Mouse (Mus musculus): Measurements from ENCODE around the gene Dnase1l1. TPM values are rescaled to one million over a fixed set of nuclear protein-coding genes. Genes with fewer than 3 reads are reported as not detected.

Gene Dnase1l1
- polyA plus RNA-seq, 1 experiment from 2014 or later, result 11.5 TPM

DNA sequence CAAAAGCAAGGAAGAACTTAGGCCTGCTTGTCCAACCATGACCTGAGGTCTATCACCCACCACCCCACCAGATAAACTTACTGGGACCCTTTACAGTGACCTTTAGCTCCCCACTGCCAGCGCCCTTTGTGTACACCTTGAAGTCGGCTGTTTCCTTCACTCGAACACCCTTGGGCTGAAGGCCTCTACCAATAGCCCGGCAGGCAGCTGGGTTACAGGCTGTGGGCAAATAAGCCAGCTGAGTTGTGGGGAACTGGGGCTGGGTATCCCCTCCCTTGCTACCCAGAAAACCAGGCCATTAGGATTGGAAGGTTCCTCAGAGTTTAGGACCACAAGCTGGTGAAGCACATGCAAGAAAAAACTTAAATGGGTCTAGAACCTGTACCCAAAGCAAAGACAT is 41.8 kb downstream of the Dnase1l1 start:
- peaks cover 25% of the 10 kb centered on the region for H3K36me3 ChIP-seq (ENCODE audit: control insufficient read depth, insufficient read depth, low read length)
- no peaks in the 10 kb centered on the region for H3K4me1 ChIP-seq (ENCODE audit: control insufficient read depth, insufficient read depth, low read length)
- no peaks in the 10 kb centered on the region for H3K9me3 ChIP-seq (replicated peaks; ENCODE audit: control insufficient read depth, low read length)
- H3K4me3 ChIP-seq (ENCODE audit: low read depth, low read length), result no peak overlapping the region
- H3K9ac ChIP-seq (ENCODE audit: low read depth, low read length), result no peak overlapping the region
- no peak overlapping the region for H3K4me2 ChIP-seq
- H3K27me3 ChIP-seq (ENCODE audit: control insufficient read depth, insufficient read depth, low read length), result no peaks in the 10 kb centered on the region
- H3K27ac ChIP-seq (ENCODE audit: low read depth, low read length), result no peak overlapping the region
- no peak for ATAC-seq (replicated peaks; ENCODE audit: insufficient number of reproducible peaks, low FRiP score, low TSS enrichment)
- WGBS (ENCODE audit: insufficient replicate concordance), result 88% methylated on average over 4 of the region's 4 CpGs

GRCm38 (mm10) chrX:74233196-74233595 is 48.9 kb downstream of the Dnase1l1 start:
- Histone ChIP-seq H3K27ac (ENCODE audit: low read depth, low read length) (no peak overlapping the region), H3K4me1 (ENCODE audit: control insufficient read depth, insufficient read depth, low read length) (no peaks in the 10 kb centered on the region), H3K36me3 (ENCODE audit: control insufficient read depth, insufficient read depth, low read length) (peaks cover 34% of the 10 kb centered on the region), H3K9me3 (replicated peaks; ENCODE audit: control insufficient read depth, low read length) (no peaks in the 10 kb centered on the region), H3K4me3 (ENCODE audit: low read depth, low read length) (no peak overlapping the region), H3K9ac (ENCODE audit: low read depth, low read length) (no peak overlapping the region), H3K27me3 (ENCODE audit: control insufficient read depth, insufficient read depth, low read length) (no peaks in the 10 kb centered on the region), H3K4me2 (no peak overlapping the region)
- 86% methylated on average over 5 of the region's 5 CpGs for WGBS (ENCODE audit: insufficient replicate concordance)
- ATAC-seq (replicated peaks; ENCODE audit: insufficient number of reproducible peaks, low FRiP score, low TSS enrichment), result no peak

DNA sequence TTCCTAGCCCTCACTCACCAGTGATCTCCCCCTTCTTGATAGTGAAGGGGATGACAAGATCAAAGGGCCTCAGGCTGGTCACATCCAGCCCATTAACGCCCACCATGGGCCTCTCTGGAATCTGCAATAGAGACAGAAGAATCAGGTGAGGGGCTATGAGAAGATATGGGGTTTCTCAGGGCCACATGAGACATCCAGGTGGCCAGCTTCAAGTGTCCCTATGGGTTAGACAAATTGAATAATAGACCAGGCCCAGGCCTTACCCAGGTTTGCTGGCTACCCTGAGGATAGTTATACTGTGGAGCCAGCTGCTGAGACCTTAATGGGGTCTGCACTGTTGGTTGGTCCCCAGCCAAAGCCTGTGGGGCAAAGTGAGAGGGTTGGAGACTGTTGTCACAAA is 52.1 kb downstream of the Dnase1l1 start:
- H3K4me1 ChIP-seq (ENCODE audit: control insufficient read depth, insufficient read depth, low read length), result no peaks in the 10 kb centered on the region
- H3K4me3 ChIP-seq (ENCODE audit: low read depth, low read length), result no peak overlapping the region
- no peak overlapping the region for H3K4me2 ChIP-seq
- H3K36me3 ChIP-seq (ENCODE audit: control insufficient read depth, insufficient read depth, low read length), result peaks cover 25% of the 10 kb centered on the region
- ATAC-seq (replicated peaks; ENCODE audit: insufficient number of reproducible peaks, low FRiP score, low TSS enrichment), result no peak
- 44% methylated on average over 1 of the region's 1 CpGs for WGBS (ENCODE audit: insufficient replicate concordance)
- H3K27me3 ChIP-seq (ENCODE audit: control insufficient read depth, insufficient read depth, low read length), result no peaks in the 10 kb centered on the region
- H3K9me3 ChIP-seq (replicated peaks; ENCODE audit: control insufficient read depth, low read length), result no peaks in the 10 kb centered on the region
- H3K9ac ChIP-seq (ENCODE audit: low read depth, low read length), result no peak overlapping the region
- H3K27ac ChIP-seq (ENCODE audit: low read depth, low read length), result no peak overlapping the region

Small RNA genes lying within 50 kb of the gene (microRNA-seq; reads per million reads assigned to microRNA genes)
- gene Mir7091 (ENCODE audit: borderline number of aligned reads) (0.81 reads per million, percentile 9 among the genes with 10 or more reads in this experiment), gene Mir7092 (ENCODE audit: borderline number of aligned reads) (0.34 reads per million)

Other genes with a start within 250 kb of the Dnase1l1 start
- gene Opn1mw, start 154.9 kb downstream of the Dnase1l1 start, polyA plus RNA-seq (2014; fragmentation: Nextera tagmentation; extraction: Ambion mirVana), result not detected in 2 replicates
- gene Mecp2, start 147.0 kb downstream of the Dnase1l1 start, polyA plus RNA-seq (2014; fragmentation: Nextera tagmentation; extraction: Ambion mirVana), result 9.8 and 11.9 TPM in 2 replicates
- gene Tex28, start 114.5 kb downstream of the Dnase1l1 start, polyA plus RNA-seq (2014; fragmentation: Nextera tagmentation; extraction: Ambion mirVana), result not detected in 2 replicates
- gene Tktl1, start 105.1 kb downstream of the Dnase1l1 start, polyA plus RNA-seq (2014; fragmentation: Nextera tagmentation; extraction: Ambion mirVana), result not detected in 2 replicates
- gene Flna, start 32.5 kb downstream of the Dnase1l1 start, polyA plus RNA-seq (2014; fragmentation: Nextera tagmentation; extraction: Ambion mirVana), result 170 and 219 TPM in 2 replicates
- 16.7 and 22.3 TPM in 2 replicates for gene Emd, start 27.6 kb downstream of the Dnase1l1 start, polyA plus RNA-seq (2014; fragmentation: Nextera tagmentation; extraction: Ambion mirVana)
- 532 and 534 TPM in 2 replicates for gene Rpl10, start 11.5 kb downstream of the Dnase1l1 start, polyA plus RNA-seq (2014; fragmentation: Nextera tagmentation; extraction: Ambion mirVana)
- gene Taz, start 425 bp downstream of the Dnase1l1 start, polyA plus RNA-seq (2014; fragmentation: Nextera tagmentation; extraction: Ambion mirVana), result 49.1 and 58.2 TPM in 2 replicates
- gene Atp6ap1, start 14.8 kb upstream of the Dnase1l1 start, polyA plus RNA-seq (2014; fragmentation: Nextera tagmentation; extraction: Ambion mirVana), result 90.6 and 131 TPM in 2 replicates
- gene Gdi1, start 22.7 kb upstream of the Dnase1l1 start, polyA plus RNA-seq (2014; fragmentation: Nextera tagmentation; extraction: Ambion mirVana), result 131 and 162 TPM in 2 replicates
- gene Fam50a, start 30.7 kb upstream of the Dnase1l1 start, polyA plus RNA-seq (2014; fragmentation: Nextera tagmentation; extraction: Ambion mirVana), result 52.9 and 54.2 TPM in 2 replicates
- 5.3 and 6.9 TPM in 2 replicates for gene Plxna3, start 46.7 kb upstream of the Dnase1l1 start, polyA plus RNA-seq (2014; fragmentation: Nextera tagmentation; extraction: Ambion mirVana)
- 103 and 105 TPM in 2 replicates for gene Lage3, start 71.3 kb upstream of the Dnase1l1 start, polyA plus RNA-seq (2014; fragmentation: Nextera tagmentation; extraction: Ambion mirVana)
- gene Ubl4a, start 90.9 kb upstream of the Dnase1l1 start, polyA plus RNA-seq (2014; fragmentation: Nextera tagmentation; extraction: Ambion mirVana), result 66.5 and 71.0 TPM in 2 replicates
- 10.5 and 14.5 TPM in 2 replicates for gene Slc10a3, start 91.0 kb upstream of the Dnase1l1 start, polyA plus RNA-seq (2014; fragmentation: Nextera tagmentation; extraction: Ambion mirVana)
- gene Fam3a, start 110.9 kb upstream of the Dnase1l1 start, polyA plus RNA-seq (2014; fragmentation: Nextera tagmentation; extraction: Ambion mirVana), result 21.8 and 23.8 TPM in 2 replicates
- 19.4 and 23.2 TPM in 2 replicates for gene Ikbkg, start 111.0 kb upstream of the Dnase1l1 start, polyA plus RNA-seq (2014; fragmentation: Nextera tagmentation; extraction: Ambion mirVana)
- gene G6pdx, start 146.9 kb upstream of the Dnase1l1 start, polyA plus RNA-seq (2014; fragmentation: Nextera tagmentation; extraction: Ambion mirVana), result 25.7 and 26.6 TPM in 2 replicates
- gene Gm6880, start 199.1 kb upstream of the Dnase1l1 start, polyA plus RNA-seq (2014; fragmentation: Nextera tagmentation; extraction: Ambion mirVana), result not detected in 2 replicates